Mouse (Mus musculus): ENCODE measurements at regions not wholly inside any gene's neighbourhood (a gene's known extent, or its start where the extent isn't known, plus 50 kb on each side); places are given as distances from the start of the nearest gene placed in this dataset.

DNA sequence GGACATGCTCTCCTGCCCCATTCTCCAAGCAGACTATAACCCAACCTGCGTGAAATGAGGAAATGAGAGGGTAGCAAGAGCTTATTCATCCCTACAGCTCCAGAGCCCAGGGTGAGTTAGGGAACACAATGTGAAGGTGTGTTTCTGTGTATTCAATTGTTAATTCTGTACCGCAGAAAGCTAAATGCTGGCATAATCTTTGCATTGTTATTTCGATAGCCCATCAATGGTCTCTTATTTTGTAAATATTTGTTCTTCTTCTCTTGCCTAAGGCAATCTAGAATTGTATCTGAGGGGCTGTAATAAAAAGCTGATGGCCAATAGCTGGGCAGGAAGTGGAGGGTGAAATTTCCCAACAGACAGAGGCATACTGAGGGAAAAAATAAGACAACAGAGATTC lies 247.6 kb upstream of the Wscd1 start:
- Histone ChIP-seq H3K9ac (ENCODE audit: low read depth, low read length) (no peak overlapping the region), H3K4me2 (ENCODE audit: low read depth, low read length) (no peak overlapping the region), H3K4me1 (ENCODE audit: control insufficient read depth, insufficient read depth, low read length) (no peaks in the 10 kb centered on the region), H3K9me3 (ENCODE audit: control insufficient read depth, low read length) (no peaks in the 10 kb centered on the region), H3K27me3 (replicated peaks; ENCODE audit: control insufficient read depth, insufficient read depth, low read length) (no peaks in the 10 kb centered on the region), H3K27ac (replicated peaks; ENCODE audit: low read depth, low read length) (no peak overlapping the region), H3K4me3 (ENCODE audit: low read depth, low read length) (no peak overlapping the region), H3K36me3 (ENCODE audit: control insufficient read depth, insufficient read depth, low read length) (no peaks in the 10 kb centered on the region)
- 66% methylated on average over 3 of the region's 3 CpGs for WGBS
- no peak for ATAC-seq (ENCODE audit: low read depth)
- no peak for DNase-seq (ENCODE audit: low spot score)

GRCm38 (mm10) chr11:71512271-71513066 lies 237.3 kb upstream of the Wscd1 start:
- Histone ChIP-seq H3K4me2 (ENCODE audit: low read depth, low read length) (no peak overlapping the region), H3K27ac (replicated peaks; ENCODE audit: low read depth, low read length) (no peak overlapping the region), H3K27me3 (replicated peaks; ENCODE audit: control insufficient read depth, insufficient read depth, low read length) (no peaks in the 10 kb centered on the region), H3K36me3 (ENCODE audit: control insufficient read depth, insufficient read depth, low read length) (no peaks in the 10 kb centered on the region), H3K9me3 (ENCODE audit: control insufficient read depth, low read length) (no peaks in the 10 kb centered on the region), H3K4me3 (ENCODE audit: low read depth, low read length) (no peak overlapping the region), H3K9ac (ENCODE audit: low read depth, low read length) (no peak overlapping the region), H3K4me1 (ENCODE audit: control insufficient read depth, insufficient read depth, low read length) (no peaks in the 10 kb centered on the region)
- 0 out of 2 replicates have a peak, but pooled peaks have one; percentile 50 for ATAC-seq (ENCODE audit: low read depth)
- DNase-seq (ENCODE audit: low spot score), result peak; percentile 53
- WGBS, result 42% methylated on average over 15 of the region's 15 CpGs

- Histone ChIP-seq H3K9me3 (ENCODE audit: control insufficient read depth, low read length) (no peaks in the 10 kb centered on the region), H3K4me1 (ENCODE audit: control insufficient read depth, insufficient read depth, low read length) (no peaks in the 10 kb centered on the region), H3K36me3 (ENCODE audit: control insufficient read depth, insufficient read depth, low read length) (no peaks in the 10 kb centered on the region), H3K27me3 (replicated peaks; ENCODE audit: control insufficient read depth, insufficient read depth, low read length) (no peaks in the 10 kb centered on the region), H3K4me3 (ENCODE audit: low read depth, low read length) (no peak overlapping the region), H3K4me2 (ENCODE audit: low read depth, low read length) (no peak overlapping the region), H3K9ac (ENCODE audit: low read depth, low read length) (no peak overlapping the region), H3K27ac (replicated peaks; ENCODE audit: low read depth, low read length) (no peak overlapping the region)
- DNase-seq (ENCODE audit: low spot score), result no peak
- ATAC-seq (ENCODE audit: low read depth), result no peak
- 68% methylated on average over 3 of the region's 3 CpGs for WGBS
Measured at GRCm38 (mm10) chr11:71513067-71513350, 236.7 kb upstream of the Wscd1 start.

GRCm38 (mm10) chr11:71515264-71515663 lies 234.5 kb upstream of the Wscd1 start:
- Histone ChIP-seq H3K9me3 (ENCODE audit: control insufficient read depth, low read length) (no peaks in the 10 kb centered on the region), H3K27me3 (replicated peaks; ENCODE audit: control insufficient read depth, insufficient read depth, low read length) (no peaks in the 10 kb centered on the region), H3K4me2 (ENCODE audit: low read depth, low read length) (no peak overlapping the region), H3K36me3 (ENCODE audit: control insufficient read depth, insufficient read depth, low read length) (no peaks in the 10 kb centered on the region), H3K4me3 (ENCODE audit: low read depth, low read length) (no peak overlapping the region), H3K9ac (ENCODE audit: low read depth, low read length) (no peak overlapping the region), H3K4me1 (ENCODE audit: control insufficient read depth, insufficient read depth, low read length) (no peaks in the 10 kb centered on the region), H3K27ac (replicated peaks; ENCODE audit: low read depth, low read length) (no peak overlapping the region)
- ATAC-seq (ENCODE audit: low read depth) (no peak; the same call in 1 of the 2 replicates), DNase-seq (ENCODE audit: low spot score) (peak; percentile 51)
- 37% methylated on average over 6 of the region's 6 CpGs for WGBS

GRCm38 (mm10) chr11:71517377-71517776 lies 232.3 kb upstream of the Wscd1 start:
- no peak overlapping the region for H3K9ac ChIP-seq (ENCODE audit: low read depth, low read length)
- H3K4me3 ChIP-seq (ENCODE audit: low read depth, low read length), result no peak overlapping the region
- H3K27ac ChIP-seq (replicated peaks; ENCODE audit: low read depth, low read length), result no peak overlapping the region
- 30% methylated on average over 5 of the region's 5 CpGs for WGBS
- no peaks in the 10 kb centered on the region for H3K4me1 ChIP-seq (ENCODE audit: control insufficient read depth, insufficient read depth, low read length)
- H3K4me2 ChIP-seq (ENCODE audit: low read depth, low read length), result no peak overlapping the region
- H3K9me3 ChIP-seq (ENCODE audit: control insufficient read depth, low read length), result no peaks in the 10 kb centered on the region
- H3K27me3 ChIP-seq (replicated peaks; ENCODE audit: control insufficient read depth, insufficient read depth, low read length), result no peaks in the 10 kb centered on the region
- ATAC-seq (ENCODE audit: low read depth) (no peak), DNase-seq (ENCODE audit: low spot score) (peak; percentile 48)
- no peaks in the 10 kb centered on the region for H3K36me3 ChIP-seq (ENCODE audit: control insufficient read depth, insufficient read depth, low read length)

DNA sequence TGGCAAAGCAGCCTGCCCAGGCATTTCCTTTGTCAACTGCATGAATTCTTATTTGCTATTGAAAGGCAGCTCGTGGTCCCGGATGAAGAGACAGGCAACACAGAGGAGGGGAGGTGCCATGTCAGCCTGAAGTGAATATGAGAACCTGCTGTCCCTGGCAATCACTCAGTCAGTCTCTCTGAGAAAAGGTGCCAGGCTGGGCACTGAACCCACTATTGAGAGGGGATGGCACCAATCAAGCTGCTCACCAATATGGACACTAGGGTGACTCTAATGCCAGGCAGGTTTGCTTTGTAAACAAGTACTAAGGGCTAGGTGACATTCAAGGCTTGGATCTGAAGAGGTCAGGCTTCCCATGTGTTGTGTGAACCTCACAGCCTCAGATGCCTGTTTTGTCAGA lies 222.0 kb upstream of the Wscd1 start:
- 77% methylated on average over 2 of the region's 2 CpGs for WGBS

DNA sequence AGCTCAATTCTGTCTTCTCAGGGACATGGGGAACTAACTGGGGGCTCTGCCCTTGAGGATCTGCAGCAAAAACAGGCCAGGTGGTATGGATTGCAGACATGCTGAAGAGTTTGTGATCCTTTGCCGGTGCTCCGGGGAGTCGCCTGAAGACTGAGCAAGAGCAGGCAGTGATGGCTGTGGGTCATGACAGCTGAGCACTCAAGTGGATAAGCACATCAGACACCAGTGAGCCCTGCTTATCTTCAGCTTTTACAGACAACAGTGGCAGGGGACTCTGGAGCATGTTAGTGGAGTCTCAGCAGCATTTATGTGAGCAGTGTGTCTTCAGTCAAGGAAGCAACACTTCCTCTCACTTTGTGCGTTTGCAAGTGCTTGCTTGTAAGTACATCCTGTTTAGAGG lies 221.1 kb upstream of the Wscd1 start:
- H3K4me3 ChIP-seq (ENCODE audit: low read depth, low read length), result no peak overlapping the region
- ATAC-seq (ENCODE audit: low read depth) (no peak), DNase-seq (ENCODE audit: low spot score) (no peak)
- no peaks in the 10 kb centered on the region for H3K36me3 ChIP-seq (ENCODE audit: control insufficient read depth, insufficient read depth, low read length)
- H3K4me2 ChIP-seq (ENCODE audit: low read depth, low read length), result no peak overlapping the region
- no peaks in the 10 kb centered on the region for H3K27me3 ChIP-seq (replicated peaks; ENCODE audit: control insufficient read depth, insufficient read depth, low read length)
- no peaks in the 10 kb centered on the region for H3K4me1 ChIP-seq (ENCODE audit: control insufficient read depth, insufficient read depth, low read length)
- no peak overlapping the region for H3K9ac ChIP-seq (ENCODE audit: low read depth, low read length)
- 86% methylated on average over 4 of the region's 4 CpGs for WGBS
- H3K27ac ChIP-seq (replicated peaks; ENCODE audit: low read depth, low read length), result no peak overlapping the region
- no peaks in the 10 kb centered on the region for H3K9me3 ChIP-seq (ENCODE audit: control insufficient read depth, low read length)

More for the DNA sequence above, 222.0 kb upstream of the Wscd1 start:
- no peak overlapping the region for H3K27ac ChIP-seq (replicated peaks; ENCODE audit: low read depth, low read length)
- no peaks in the 10 kb centered on the region for H3K4me1 ChIP-seq (ENCODE audit: control insufficient read depth, insufficient read depth, low read length)
- H3K36me3 ChIP-seq (ENCODE audit: control insufficient read depth, insufficient read depth, low read length), result no peaks in the 10 kb centered on the region
- H3K9me3 ChIP-seq (ENCODE audit: control insufficient read depth, low read length), result no peaks in the 10 kb centered on the region
- H3K4me2 ChIP-seq (ENCODE audit: low read depth, low read length), result no peak overlapping the region
- H3K27me3 ChIP-seq (replicated peaks; ENCODE audit: control insufficient read depth, insufficient read depth, low read length), result no peaks in the 10 kb centered on the region
- ATAC-seq (ENCODE audit: low read depth) (no peak), DNase-seq (ENCODE audit: low spot score) (no peak)
- no peak overlapping the region for H3K4me3 ChIP-seq (ENCODE audit: low read depth, low read length)
- no peak overlapping the region for H3K9ac ChIP-seq (ENCODE audit: low read depth, low read length)

DNA sequence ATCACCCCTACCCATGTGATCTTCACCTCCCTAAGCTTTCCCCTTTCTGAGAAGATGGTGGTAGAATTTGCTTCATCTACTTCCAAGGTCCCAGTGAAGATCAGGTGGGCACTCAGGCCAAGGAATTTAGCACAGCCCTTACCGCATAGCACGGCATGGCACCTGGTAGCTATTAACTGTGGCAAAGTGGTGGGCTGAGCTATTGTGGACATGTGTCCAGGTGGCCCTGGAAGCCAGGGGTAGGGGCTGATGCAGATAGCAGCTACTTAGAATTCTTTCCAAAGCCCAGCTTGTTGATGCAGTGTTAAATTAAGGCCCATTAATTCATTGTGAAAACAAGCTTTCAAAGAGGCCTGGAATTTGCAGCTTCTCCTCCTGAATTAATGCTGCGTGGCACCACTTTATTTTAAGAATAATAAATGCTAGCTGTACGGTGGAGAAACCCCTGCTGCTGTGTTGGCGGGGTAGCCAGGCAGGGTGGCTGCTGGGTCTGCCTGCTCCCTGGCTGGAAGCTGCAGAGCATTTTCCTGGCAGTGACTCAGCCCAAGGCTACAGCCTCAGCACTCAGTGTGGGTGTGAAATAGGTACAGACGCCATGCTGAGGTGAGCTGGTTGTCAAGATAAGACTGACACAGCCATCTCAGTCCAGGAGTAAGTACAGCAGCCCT lies 208.4 kb upstream of the Wscd1 start:
- Histone ChIP-seq H3K4me1 (ENCODE audit: control insufficient read depth, insufficient read depth, low read length) (no peaks in the 10 kb centered on the region), H3K27ac (replicated peaks; ENCODE audit: low read depth, low read length) (no peak overlapping the region), H3K36me3 (ENCODE audit: control insufficient read depth, insufficient read depth, low read length) (no peaks in the 10 kb centered on the region), H3K27me3 (replicated peaks; ENCODE audit: control insufficient read depth, insufficient read depth, low read length) (no peaks in the 10 kb centered on the region), H3K4me2 (ENCODE audit: low read depth, low read length) (no peak overlapping the region), H3K4me3 (ENCODE audit: low read depth, low read length) (no peak overlapping the region), H3K9ac (ENCODE audit: low read depth, low read length) (no peak overlapping the region), H3K9me3 (ENCODE audit: control insufficient read depth, low read length) (peaks cover 10% of the 10 kb centered on the region)
- DNase-seq (ENCODE audit: low spot score) (no peak), ATAC-seq (ENCODE audit: low read depth) (no peak)
- WGBS, result 28% methylated on average over 6 of the region's 6 CpGs

DNA sequence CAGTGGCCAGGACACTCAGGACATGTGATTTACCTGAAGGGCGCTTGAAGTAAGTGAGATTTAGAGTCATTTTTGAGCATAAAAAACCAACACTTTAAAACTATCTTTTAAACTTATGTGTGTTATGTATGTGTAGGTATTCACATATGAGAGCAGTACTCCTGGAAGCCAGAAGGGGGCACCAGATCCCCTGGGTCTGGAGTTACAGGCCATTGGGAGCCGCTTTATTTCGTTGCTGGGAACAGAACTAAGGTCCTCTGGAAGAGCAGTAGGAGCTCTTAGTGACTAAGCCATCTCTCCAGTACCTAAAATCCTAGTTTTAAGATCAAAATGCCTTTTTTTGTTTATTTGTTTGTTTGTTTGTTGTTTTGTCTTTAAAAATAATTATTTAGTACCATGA lies 192.3 kb upstream of the Wscd1 start:
- WGBS, result 86% methylated on average over 3 of the region's 3 CpGs
- no peak overlapping the region for H3K9ac ChIP-seq (ENCODE audit: low read depth, low read length)
- H3K27me3 ChIP-seq (replicated peaks; ENCODE audit: control insufficient read depth, insufficient read depth, low read length), result no peaks in the 10 kb centered on the region
- no peak overlapping the region for H3K4me3 ChIP-seq (ENCODE audit: low read depth, low read length)
- H3K36me3 ChIP-seq (ENCODE audit: control insufficient read depth, insufficient read depth, low read length), result no peaks in the 10 kb centered on the region
- ATAC-seq (ENCODE audit: low read depth), result no peak
- no peak overlapping the region for H3K27ac ChIP-seq (replicated peaks; ENCODE audit: low read depth, low read length)
- no peak for DNase-seq (ENCODE audit: low spot score)
- no peak overlapping the region for H3K4me2 ChIP-seq (ENCODE audit: low read depth, low read length)
- no peaks in the 10 kb centered on the region for H3K4me1 ChIP-seq (ENCODE audit: control insufficient read depth, insufficient read depth, low read length)
- H3K9me3 ChIP-seq (ENCODE audit: control insufficient read depth, low read length), result no peaks in the 10 kb centered on the region; the same call in 1 of the 2 replicates

All from embryonic facial prominence, embryonic 14.5 days (tissue).